Mouse (Mus musculus): ENCODE results near the gene Arhgap10.

- TF ChIP-seq TAL1 (IDR thresholded peaks at IDR 0.05; ENCODE audit: low read length) (no peak), GATA1 (IDR thresholded peaks at IDR 0.05; ENCODE audit: low read length) (no peak)
Measured at GRCm38 (mm10) chr8:77515786-77516185, 2.0 kb downstream of the Arhgap10 start.
